Mouse (Mus musculus) olfactory bulb, adult 2 months (tissue): ENCODE data around the gene Zscan26. TPM values are rescaled to one million over a fixed set of nuclear protein-coding genes. Genes with fewer than 3 reads are reported as not detected.
A peak's percentile ranks its signal among the peaks of the same experiment; 100 is the strongest.
"Not testable (repeated sequence)": the region's sequence is repeated elsewhere in the genome, so short reads cannot be mapped to it uniquely, and the experiment has no call there.

Source experiments
- H3K27ac ChIP-seq: fragments of 200-500 bp; 2 replicates; pipeline ENCODE4 v1.5.1; 2012; ENCODE audit warnings: low read depth, low read length; ENCODE audit not compliant: insufficient read depth
- H3K4me1 ChIP-seq: fragments of 200-500 bp; 2 replicates; pipeline ENCODE4 v1.6.1; 2012; ENCODE audit warnings: low read length; ENCODE audit not compliant: control insufficient read depth, insufficient read depth
- H3K4me3 ChIP-seq: fragments of 200-500 bp; 2 replicates; pipeline ENCODE4 v1.5.1; 2012; ENCODE audit warnings: mild to moderate bottlenecking, low read depth, low read length, moderate library complexity; ENCODE audit not compliant: insufficient read depth
- CTCF ChIP-seq: fragments of 200-500 bp; IDR thresholded peaks from 2 replicates; pipeline ENCODE4 v1.5.1; 2012; ENCODE audit warnings: low read depth, mild to moderate bottlenecking, low read length, moderate library complexity; ENCODE audit not compliant: insufficient read depth
- POLR2A ChIP-seq: fragments of 200-500 bp; IDR thresholded peaks from 2 replicates; pipeline ENCODE4 v1.6.1; 2012; ENCODE audit warnings: mild to moderate bottlenecking, low read depth, low read length, moderate library complexity; ENCODE audit not compliant: insufficient read depth
- WGBS: fragments of 180-500 bp; shearing (Covaris S2); methylation state at CpG from one replicate; pipeline ENCODE4 v1.1.7; 2018; 5-methylcytosine and 5-hydroxymethylcytosine counted together
- polyA plus RNA-seq: library from polyadenylated mRNA; stranded (reverse); fragments of >200 nt; gene quantifications from 2 replicates; pipeline ENCODE4 v1.2.4, GENCODE M21; 2012; ENCODE audit warnings: low replicate concordance; ENCODE audit not compliant: missing spikeins, insufficient read depth, insufficient read length

Gene Zscan26
- polyA plus RNA-seq = not detected in 2 replicates

DNA sequence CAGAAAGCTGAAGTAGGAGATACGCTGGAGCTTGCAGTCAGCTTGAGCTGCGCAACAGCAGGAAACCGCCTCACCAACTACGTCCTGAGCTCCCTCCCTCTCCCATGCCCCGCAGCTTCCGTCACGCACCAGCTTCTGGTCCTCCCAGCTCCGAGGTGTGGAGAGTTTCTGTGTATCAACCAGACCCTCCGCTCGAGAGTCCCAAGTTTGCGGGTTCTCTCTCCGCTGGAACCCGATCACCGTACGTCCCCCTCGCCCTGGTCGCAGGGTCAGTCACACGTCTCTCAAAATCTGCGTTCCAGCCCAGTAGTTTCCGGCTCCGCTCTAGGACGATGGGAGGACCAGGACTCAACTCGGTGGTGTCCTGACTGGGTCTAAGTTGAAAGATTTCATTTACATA lies at the start of gene Zscan26:
Zscan26 (minus strand) TSS at position 282 of the 400 bp plus-strand sequence.
- TF ChIP-seq CTCF = no peak
- peak; percentile 51 for TF ChIP-seq POLR2A
- Histone ChIP-seq H3K4me1 (no peaks in the 10 kb centered on the region; the same call in 1 of the 2 replicates), H3K27ac (peak within 1 kb of the TSS; percentile 78), H3K4me3 (peak within 1 kb of the TSS; percentile 83)
- WGBS = under 1% methylated on average over 23 of the region's 23 CpGs

DNA sequence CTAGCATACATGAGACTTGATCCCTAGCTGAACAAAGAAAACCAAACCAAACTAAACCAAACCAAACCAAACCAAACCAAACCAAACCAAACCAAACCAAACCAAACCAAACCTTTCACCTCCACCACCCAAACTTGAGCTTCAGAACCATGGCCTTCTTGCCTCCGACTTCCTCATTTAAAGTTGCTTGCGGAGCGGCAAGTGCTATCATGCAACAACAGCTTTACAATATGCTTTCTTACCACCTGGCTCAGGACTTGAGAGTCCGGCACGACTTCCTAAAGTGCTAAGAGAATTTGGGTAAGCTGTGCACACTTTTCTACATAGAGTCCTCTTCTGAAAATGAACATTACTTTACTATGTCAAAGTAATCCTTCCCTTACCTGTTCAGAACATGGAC lies 48.8 kb upstream of the Zscan26 start:
- H3K4me1 ChIP-seq = no peaks in the 10 kb centered on the region
- H3K4me3 ChIP-seq = no peak overlapping the region
- H3K27ac ChIP-seq = no peak overlapping the region
- 88% methylated on average over 5 of the region's 5 CpGs for WGBS
- TF ChIP-seq POLR2A = no peak
- TF ChIP-seq CTCF = no peak

DNA sequence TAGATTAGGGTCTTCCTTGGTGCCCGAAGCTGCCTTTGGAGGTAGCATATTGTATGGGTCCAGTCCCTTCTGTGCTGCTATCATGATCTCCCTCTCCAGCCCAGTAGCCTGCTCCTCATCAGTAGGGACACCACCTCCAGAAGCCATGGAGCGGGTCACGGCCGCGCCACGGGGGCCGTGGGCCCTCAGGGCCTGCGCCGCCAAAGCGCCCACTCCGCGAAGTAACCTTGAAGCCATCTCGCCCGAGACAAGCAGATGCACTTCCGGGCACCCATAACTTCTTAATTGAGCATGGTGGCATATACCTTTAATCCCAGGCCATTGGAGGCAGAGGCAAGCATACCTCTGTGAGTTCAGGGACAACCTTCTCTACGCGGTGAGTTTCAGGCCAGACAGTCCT lies 47.7 kb upstream of the Zscan26 start, which contains the start of gene Gm11273:
Gm11273 (minus strand) TSS at position 237 of the 400 bp plus-strand sequence.
- H3K27ac ChIP-seq, H3K4me1 ChIP-seq, H3K4me3 ChIP-seq: not testable (repeated sequence)
- 94% methylated on average over 17 of the region's 17 CpGs for WGBS

DNA sequence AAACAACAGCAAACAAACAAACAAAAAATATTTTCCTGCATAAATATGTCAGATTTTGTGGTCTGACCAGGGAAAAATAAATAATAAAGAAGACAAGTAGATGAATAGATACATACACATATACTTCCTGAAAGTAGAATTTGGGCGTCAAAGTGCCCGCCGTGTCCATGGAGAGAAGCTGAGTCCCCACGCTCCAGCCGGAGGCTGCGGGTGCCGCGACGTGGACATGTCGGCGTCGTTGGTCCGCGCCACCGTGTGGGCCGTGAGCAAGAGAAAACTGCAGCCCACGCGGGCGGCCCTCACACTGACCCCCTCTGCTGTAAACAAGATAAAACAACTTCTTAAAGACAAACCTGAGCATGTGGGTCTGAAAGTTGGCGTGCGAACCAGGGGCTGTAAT lies 41.5 kb upstream of the Zscan26 start, which contains the start of gene AK157302:
AK157302 (plus strand) TSS at position 144 of the 400 bp plus-strand sequence.
- no peak within 1 kb of the TSS for H3K4me3 ChIP-seq
- H3K27ac ChIP-seq = no peak within 1 kb of the TSS
- no peak for TF ChIP-seq POLR2A
- TF ChIP-seq CTCF = no peak
- no peaks in the 10 kb centered on the region for H3K4me1 ChIP-seq
- WGBS = 95% methylated on average over 21 of the region's 21 CpGs

DNA sequence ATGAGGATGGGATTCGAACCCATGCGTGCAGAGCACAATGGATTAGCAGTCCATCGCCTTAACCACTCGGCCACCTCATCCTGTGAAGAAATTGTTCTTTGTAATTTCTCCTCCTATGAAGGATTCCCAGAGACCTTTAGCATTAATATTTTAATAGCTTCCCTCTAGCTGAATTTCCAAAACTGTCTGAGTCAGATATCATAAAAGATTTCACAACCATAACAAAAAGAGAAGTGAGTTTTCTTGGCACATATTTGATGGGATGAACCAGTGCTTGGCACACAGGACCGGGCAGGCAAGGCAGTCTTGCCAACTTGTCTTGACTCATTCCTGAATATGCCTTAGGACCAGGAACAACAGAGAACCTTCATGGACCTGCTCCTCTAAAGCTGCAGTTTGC lies 39.3 kb upstream of the Zscan26 start:
- H3K4me1 ChIP-seq = no peaks in the 10 kb centered on the region
- WGBS = 93% methylated on average over 5 of the region's 5 CpGs
- no peak overlapping the region for H3K27ac ChIP-seq
- TF ChIP-seq CTCF = no peak
- no peak for TF ChIP-seq POLR2A
- no peak overlapping the region for H3K4me3 ChIP-seq

DNA sequence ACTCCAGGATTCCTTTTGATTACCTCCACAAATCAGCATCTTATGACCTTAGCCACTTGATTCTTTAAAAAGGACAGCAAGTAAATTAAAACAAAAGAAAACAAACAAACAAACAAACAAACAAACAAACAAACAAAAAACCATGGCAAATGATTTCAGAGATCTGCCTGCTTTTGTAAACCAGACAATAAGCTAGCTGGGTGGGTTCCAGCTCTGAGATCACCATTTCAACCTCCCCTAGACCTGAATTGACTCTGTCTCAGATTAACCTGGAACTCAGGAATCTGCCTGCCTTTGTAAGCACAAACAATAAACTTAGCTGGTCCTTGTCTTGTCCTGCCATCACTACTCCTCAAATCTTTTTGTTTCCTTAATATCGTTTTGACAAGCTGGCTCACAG lies 33.4 kb upstream of the Zscan26 start:
- WGBS = 97% methylated on average over 1 of the region's 1 CpGs
- no peak overlapping the region for H3K27ac ChIP-seq
- H3K4me3 ChIP-seq = no peak overlapping the region
- H3K4me1 ChIP-seq = no peaks in the 10 kb centered on the region
- TF ChIP-seq POLR2A (no peak), CTCF (no peak)

DNA sequence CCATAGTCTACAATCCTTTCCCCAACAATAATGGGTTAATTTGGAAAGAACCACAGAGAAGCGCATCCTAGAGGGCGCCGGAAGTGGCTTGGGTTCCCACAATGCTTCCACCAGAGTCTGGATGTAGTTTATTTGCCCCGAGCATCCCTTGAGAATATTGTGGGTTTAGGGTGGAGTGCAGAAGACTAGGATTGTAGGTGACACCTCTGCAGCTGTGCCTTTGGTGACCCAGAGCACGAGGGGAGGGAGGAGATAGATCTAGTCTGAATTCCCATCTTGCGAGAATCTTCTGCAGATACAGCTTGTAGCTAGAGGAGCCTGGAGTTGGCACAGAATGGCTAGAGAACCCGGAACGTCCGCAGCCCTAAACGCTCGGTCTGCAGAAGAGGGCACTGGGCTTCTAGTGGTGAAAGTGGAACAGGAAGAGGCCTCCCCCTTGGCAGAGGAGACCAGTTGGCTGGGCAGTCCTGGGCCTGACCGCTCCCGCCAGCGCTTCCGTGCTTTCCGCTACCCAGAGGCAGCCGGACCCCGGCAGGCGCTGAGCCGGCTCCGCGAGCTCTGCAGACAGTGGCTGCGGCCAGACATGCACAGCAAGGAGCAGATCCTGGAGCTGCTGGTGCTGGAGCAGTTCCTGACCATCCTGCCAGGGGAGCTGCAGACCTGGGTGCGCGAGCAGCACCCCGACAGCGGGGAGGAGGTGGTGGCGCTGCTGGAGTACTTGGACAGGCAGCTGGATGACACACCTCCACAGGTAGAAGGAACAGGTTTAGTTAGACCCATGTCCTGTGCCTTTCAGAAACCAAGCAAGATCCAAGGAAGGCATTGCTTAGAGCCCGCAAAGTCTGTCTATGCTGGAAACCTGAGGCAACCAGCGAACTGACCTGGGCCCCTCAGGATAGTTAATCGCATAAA lies 25.5 kb upstream of the Zscan26 start, which contains the start of the genes Zkscan4 and Gm10065:
Zkscan4 (plus strand) TSS at position 149 of the 912 bp plus-strand sequence.
Gm10065 (minus strand) TSS at position 683 of the 912 bp plus-strand sequence.
- Histone ChIP-seq H3K4me3 (peak within 1 kb of the TSS; percentile 80), H3K27ac (peak within 1 kb of the TSS; percentile 71)
- WGBS = 1% methylated on average over 31 of the region's 31 CpGs
- H3K4me1 ChIP-seq = not testable (repeated sequence)

DNA sequence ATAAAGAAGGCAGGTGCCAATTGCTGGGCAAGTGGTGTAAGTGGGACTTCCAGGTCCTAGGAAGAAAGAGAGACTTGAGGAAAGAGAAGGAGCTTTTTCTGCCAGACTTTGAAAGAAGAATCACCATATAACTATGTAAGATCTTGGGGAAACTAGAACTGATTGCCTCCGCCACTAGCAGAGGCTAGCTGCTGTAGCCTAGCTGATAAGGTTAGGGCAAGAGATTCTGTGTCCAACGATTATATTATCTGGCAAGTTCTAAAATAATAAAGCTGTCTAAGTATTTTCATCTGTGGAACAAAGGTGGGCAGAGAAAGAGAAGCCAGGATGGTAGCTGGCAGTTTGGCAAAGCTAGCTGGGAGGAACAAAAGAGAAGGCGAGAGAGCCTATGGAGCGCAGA lies 18.9 kb upstream of the Zscan26 start:
- TF ChIP-seq CTCF = no peak
- TF ChIP-seq POLR2A = no peak
- 30% methylated on average over 4 of the region's 4 CpGs for whole genome bisulfite sequencing
- 0 out of 2 replicates have a peak, but pooled peaks cover 4% of the 10 kb centered on the region for H3K4me1 ChIP-seq
- no peak overlapping the region for H3K27ac ChIP-seq
- no peak overlapping the region for H3K4me3 ChIP-seq

DNA sequence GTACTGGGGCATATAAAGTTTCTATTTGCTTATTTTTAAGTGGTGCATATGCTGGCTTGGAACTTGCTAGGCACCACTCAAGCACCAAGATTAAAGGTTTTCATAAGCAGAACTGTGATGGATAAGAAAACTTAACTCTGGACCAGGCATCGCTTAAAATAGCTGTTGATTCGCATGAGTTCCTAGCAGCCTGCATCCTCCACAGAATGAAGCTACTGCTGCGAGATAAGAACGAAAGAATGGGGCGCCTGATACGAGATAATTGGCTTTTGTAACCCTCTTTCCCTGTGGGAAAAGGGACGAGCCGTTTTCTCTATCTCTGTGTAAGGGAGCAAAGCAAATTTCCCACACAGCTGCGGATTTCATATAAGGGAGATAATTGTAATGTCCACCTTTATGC lies 15.6 kb upstream of the Zscan26 start:
- TF ChIP-seq CTCF (no peak), POLR2A (no peak)
- no peak overlapping the region for H3K27ac ChIP-seq
- 0 out of 2 replicates have a peak, but pooled peaks cover 4% of the 10 kb centered on the region for H3K4me1 ChIP-seq
- no peak overlapping the region for H3K4me3 ChIP-seq
- 14% methylated on average over 9 of the region's 9 CpGs for whole genome bisulfite sequencing
